Mouse (Mus musculus): ENCODE results near the gene Tenm4.

Gene Tenm4

GRCm38 (mm10) chr7:96725603-96726002 is 554.6 kb downstream of the Tenm4 start:
- no peak for DNase-seq (ENCODE audit: low read depth, low spot score)

DNA sequence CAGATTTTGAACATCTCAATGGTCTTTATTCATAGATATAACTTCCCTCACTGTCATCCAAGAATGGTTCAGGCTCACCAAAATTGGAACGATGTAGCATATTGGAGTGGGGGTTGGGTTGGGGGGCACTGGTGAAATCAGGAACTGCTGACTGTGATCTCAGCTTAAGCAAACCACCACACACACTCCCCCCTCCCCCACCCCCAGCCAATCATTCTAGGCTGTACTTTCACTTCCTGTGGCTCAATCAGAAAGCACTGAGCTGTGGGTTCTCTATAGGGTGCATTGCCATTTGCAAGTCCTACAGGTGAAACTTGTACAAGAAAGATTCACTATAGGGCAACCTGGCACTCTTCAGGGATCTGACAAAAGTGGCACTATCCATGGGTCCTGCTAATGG is 559.3 kb downstream of the Tenm4 start:
- DNase-seq (ENCODE audit: low read depth, low spot score) = no peak

GRCm38 (mm10) chr7:96731947-96732346 is 560.9 kb downstream of the Tenm4 start:
- no peak for DNase-seq (ENCODE audit: low read depth, low spot score)

- no peak for DNase-seq (ENCODE audit: low read depth, low spot score)
These were observed 563.4 kb downstream of the Tenm4 start for GRCm38 (mm10) chr7:96734315-96735058.

- DNase-seq (ENCODE audit: low read depth, low spot score) = no peak
These were observed 569.6 kb downstream of the Tenm4 start for GRCm38 (mm10) chr7:96740631-96741030.

GRCm38 (mm10) chr7:96742221-96742620 is 571.2 kb downstream of the Tenm4 start:
- DNase-seq (ENCODE audit: low read depth, low spot score) = no peak

DNA sequence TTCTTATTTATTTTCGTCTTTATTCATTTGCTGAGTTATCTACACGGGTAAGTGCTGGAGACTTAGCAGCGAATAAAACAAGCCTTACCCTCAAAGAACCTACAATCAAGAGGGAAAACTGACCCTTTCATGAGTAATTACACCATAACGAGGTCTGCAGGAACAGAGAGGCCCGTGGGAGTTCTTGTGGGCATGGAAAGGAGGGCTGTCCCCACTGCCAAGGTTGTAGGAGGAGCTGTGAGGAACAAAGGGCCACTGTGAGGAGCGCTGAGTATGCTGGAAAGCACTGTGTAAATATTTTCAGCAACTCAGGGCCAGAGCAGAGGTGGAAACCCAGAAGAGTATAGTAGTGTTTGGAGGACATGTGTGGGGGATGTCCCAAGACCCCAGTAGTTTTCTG is 574.9 kb downstream of the Tenm4 start:
- DNase-seq (ENCODE audit: low read depth, low spot score) = peak; percentile 71

DNA sequence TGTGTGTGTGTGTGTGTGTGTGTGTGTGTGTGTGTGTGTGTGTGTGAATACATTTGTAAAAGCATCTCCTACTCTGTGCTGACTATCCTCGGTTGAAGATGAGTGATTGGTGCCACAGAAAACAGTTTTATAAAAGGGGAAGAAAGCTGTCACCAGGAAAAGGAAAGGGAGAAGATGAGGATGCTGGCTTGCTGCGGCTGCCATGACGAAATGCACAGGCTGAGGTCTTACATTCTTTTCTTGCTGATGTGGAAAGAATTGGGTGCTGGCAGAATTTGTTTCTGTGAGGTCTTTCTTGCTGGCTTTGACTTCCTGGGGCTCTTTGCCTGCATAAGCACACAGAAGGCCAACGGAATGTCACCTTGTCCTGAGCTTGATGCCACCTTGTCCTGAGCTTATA is 575.7 kb downstream of the Tenm4 start:
- no peak for DNase-seq (ENCODE audit: low read depth, low spot score)

DNA sequence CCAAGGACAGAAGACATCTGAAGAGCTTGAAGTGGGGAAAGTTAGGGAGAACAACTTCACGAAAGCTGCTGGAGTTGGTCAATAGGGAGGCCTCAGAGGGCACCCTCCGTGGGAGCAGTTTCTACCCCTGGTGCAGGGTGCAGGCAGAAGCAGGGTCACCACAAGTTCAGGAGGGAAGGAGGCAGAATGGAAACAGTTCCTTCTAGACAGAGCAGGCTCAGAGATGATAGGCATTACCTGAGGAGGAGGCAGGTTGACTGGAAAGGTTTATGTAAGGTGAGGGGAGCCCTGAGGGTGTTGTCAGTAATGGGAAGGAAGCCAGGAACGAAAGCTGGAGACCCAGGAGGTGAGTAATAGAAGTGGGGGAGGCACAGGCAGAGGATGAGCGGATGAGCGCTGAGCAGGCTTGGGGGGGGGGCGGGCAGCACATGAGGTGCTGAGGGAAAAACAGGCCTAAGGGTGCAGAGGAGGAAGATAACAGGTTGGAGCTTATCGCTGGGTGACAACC is 577.5 kb downstream of the Tenm4 start:
- DNase-seq (ENCODE audit: low read depth, low spot score) = peak; percentile 78

DNA sequence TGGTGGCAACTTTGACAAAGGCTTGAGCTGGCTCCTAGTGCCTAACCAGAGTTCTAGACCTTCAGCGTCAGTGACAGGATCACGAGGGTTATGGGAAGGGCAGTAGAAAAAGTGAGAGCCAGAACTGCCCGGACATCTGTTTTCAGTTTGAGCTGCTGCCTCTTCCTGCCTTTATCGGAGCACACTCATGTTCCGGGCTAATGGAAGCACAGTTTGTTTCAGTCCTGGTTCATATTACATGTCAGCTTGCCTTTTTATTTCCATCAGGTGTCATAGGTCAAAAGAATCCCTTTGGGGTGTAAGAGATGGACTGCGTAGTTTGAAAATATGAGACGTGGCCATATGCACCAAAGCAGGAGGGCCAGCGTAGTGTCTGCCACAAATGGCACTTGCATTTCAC is 578.7 kb downstream of the Tenm4 start:
- DNase-seq (ENCODE audit: low read depth, low spot score) = no peak

DNA sequence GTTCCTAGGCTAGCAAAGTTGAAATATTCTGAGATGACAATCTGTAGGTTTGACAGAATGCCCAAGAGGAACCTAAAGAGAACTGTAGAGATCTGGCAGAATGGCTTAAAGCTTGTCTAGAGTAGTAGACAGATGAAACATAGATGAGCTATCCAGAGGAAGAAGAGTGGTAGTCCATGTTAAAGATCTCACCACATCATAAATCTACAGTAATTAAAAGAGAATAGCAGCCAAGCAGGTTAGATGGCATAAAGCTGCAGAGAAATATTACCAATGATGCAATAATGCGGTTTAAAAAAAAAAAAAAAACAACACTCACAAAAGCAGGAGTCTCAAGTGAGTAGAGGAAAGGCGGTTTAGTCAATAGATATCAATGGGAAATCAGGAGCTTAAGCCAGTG is 580.2 kb downstream of the Tenm4 start:
- DNase-seq (ENCODE audit: low read depth, low spot score) = no peak

DNA sequence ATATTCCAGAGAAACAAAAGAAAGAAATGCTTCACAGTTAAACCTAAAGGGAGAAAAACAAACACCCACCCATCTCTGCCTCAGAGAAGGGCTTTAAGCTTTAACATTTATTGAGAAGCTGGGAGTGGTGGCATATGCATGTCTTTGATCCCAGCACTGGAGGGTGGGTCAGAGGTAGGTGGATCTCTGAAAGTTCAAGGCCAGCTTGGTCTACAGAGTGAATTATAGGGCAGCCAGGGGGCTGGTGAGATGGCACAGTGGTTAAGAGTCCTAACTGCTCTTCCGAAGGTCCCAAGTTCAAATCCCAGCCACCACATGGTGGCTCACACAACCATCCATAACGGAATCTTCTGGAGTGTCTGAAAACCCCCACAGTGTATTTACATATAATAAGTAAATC is 581.7 kb downstream of the Tenm4 start:
- no peak for DNase-seq (ENCODE audit: low read depth, low spot score)

GRCm38 (mm10) chr7:96753335-96754095 is 582.5 kb downstream of the Tenm4 start:
- DNase-seq (ENCODE audit: low read depth, low spot score) = no peak

GRCm38 (mm10) chr7:96754175-96754574 is 583.1 kb downstream of the Tenm4 start:
- DNase-seq (ENCODE audit: low read depth, low spot score) = no peak

DNA sequence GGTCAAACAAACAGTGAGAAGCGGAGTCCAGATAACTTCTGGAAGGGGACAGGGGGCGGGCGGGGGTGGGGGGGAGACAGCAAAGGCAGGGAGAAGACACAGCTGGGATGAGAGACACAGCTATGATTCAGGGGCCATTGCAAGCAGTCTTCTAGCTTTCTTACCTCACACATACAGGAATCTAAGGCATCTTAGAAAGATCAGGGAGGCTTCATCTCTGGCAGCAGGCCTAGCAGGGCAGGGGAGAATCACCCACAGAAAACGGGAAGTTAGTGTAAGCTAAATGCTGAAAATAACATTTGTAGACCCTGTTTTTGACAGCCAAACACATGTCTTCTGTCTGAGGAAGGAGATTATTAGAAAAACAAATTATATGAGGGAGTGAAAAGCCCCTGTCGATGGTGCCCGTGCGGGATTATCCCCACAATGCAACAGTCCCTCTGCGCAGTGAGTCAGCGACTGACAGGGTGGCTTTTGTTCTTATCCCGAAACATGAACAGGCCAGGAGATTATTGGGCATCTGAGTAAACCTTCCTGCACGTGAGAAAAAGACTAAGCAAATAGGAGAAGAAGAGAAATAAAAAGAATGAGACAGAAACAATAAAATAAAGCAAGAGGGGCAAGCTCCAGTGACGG is 584.5 kb downstream of the Tenm4 start:
- no peak for DNase-seq (ENCODE audit: low read depth, low spot score)

DNA sequence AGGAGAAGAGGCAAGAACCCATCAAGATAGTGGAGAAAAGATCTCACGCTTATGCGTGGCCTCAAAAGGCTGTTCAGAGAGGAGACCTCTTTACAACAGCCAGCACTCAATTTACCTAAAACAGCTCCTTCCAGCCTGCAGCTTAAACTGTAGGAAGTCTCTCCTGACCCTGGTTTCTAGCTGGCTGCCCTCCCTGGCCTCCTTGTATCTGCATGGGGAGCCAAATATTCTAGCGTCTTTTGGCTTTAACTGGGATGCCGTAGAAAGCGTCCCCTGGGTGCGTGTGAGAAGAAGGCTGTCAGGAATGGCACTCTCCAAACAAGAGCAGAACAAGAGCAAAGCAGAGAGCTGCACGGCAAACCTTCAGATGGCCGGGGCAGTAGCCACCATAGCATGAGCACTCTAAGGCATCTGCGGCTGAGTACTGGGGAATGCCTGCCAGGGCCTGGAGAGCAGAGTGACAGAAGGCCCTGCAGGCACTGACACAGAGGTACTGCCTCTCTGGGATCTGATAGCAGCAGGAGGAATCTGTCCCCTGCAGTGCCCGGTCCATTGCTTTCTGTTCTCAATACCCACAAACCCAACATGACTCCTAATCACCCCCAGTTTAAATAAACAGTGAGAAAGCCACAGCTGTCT is 585.2 kb downstream of the Tenm4 start:
- DNase-seq (ENCODE audit: low read depth, low spot score) = no peak

DNA sequence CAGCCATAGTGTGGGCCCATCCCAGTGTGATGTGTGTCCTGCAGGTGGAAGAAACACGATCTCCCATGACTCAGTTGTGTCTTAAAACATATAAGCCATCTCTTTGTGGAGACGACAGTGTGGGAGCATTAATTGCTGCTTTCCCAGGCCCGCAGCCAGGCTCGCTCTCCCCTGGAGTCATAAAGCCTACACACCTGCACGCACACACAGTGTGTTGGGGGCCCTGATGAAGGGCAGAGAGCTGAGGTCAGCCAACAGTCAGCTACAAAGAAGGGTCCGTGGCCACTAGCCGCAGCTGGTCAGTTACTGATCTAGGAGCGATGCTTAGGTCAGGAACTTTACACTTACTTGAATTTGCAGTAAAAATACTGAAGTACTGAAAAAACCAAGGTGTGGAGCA is 586.0 kb downstream of the Tenm4 start:
- no peak for DNase-seq (ENCODE audit: low read depth, low spot score)

- DNase-seq (ENCODE audit: low read depth, low spot score) = no peak
These were observed 589.2 kb downstream of the Tenm4 start for GRCm38 (mm10) chr7:96760208-96760607.

DNA sequence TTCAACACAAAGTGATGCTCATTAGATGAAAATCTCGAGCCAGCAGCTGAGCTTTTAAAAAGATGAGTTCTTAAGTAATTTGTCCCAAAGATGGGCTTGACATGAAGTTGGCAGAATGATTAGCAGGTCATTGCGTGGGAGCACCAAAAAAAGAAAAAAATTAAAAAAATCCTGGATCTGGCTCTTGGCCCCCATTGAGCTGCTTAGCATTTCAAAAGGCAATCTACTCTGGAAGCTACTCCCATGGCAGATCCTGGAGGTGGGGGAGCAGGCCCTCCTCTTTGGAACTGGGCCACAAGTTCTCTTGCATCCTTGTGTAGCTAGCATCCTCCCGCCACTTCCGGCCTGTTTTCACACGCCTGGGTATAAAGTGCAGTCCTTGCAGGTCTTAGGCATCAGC is 590.1 kb downstream of the Tenm4 start:
- peak; percentile 49 for DNase-seq (ENCODE audit: low read depth, low spot score)

GRCm38 (mm10) chr7:96765321-96765960 is 594.4 kb downstream of the Tenm4 start:
- DNase-seq (ENCODE audit: low read depth, low spot score) = peak; percentile 47

DNA sequence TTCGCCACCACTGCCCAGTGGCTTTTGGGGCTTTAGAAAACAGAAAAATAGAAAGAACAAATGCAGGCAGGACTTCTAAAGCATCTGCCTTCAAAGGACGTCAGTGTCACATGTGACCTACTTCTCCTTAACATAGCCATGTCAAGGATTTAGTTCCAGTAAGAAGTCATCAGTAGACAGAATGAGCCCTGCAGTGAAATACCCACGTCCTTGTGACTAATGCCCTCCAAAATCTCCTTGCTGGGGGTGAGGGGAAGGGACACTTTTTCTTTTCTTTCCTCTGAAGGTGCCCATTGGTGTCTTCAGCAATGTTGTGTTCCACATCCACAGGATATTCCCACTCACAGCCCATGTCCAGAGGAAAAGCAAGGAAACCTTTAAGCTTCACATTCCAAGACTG is 596.0 kb downstream of the Tenm4 start:
- no peak for DNase-seq (ENCODE audit: low read depth, low spot score)

DNA sequence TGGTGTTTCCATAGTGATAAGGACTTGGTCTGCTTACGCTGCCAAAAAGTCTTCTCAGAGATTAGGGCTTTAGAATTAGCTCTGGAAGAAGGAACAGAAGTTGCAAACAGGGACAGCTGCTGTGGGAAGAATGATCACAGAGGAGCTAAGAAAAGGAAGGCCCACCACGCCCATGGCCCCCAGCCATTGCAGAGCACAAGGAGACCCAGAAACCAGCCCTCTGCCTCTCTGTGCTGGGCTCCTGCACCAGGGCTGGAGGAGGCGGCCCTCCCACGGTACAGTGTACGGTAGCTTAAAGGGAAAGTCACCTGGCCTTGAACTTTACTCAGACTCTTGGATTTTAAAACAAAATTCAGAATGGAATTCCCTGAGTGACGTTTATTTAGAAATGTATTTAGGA is 597.7 kb downstream of the Tenm4 start:
- DNase-seq (ENCODE audit: low read depth, low spot score) = peak; percentile 61

Data from brain, adult 2 months (tissue).